Mouse (Mus musculus) cortical plate, adult 2 months (tissue): ENCODE measurements around the gene Nudt13. TPM values are rescaled to one million over a fixed set of nuclear protein-coding genes. Genes with fewer than 3 reads are reported as not detected.

Experiments
- H3K27ac ChIP-seq: fragments of 200-500 bp; 2 replicates; pipeline ENCODE4 v1.5.1; 2012; ENCODE audit warnings: low read length, control low read depth, inconsistent platforms; ENCODE audit not compliant: insufficient read depth
- H3K4me1 ChIP-seq: fragments of 200-500 bp; 2 replicates; pipeline ENCODE4 v1.6.1; 2011; ENCODE audit warnings: low read length; ENCODE audit not compliant: control insufficient read depth, insufficient read depth
- H3K4me3 ChIP-seq: fragments of 200-500 bp; 2 replicates; pipeline ENCODE4 v1.5.1; 2011; ENCODE audit warnings: mild to moderate bottlenecking, low read length, control low read depth; ENCODE audit not compliant: insufficient read depth
- CTCF ChIP-seq: fragments of 200-500 bp; IDR thresholded peaks from 2 replicates; pipeline ENCODE4 v1.5.1; 2011; ENCODE audit warnings: mild to moderate bottlenecking, control low read depth, low read length; ENCODE audit not compliant: insufficient read depth; ENCODE audit errors: extremely low read depth
- POLR2A ChIP-seq: fragments of 200-500 bp; IDR thresholded peaks from 2 replicates; pipeline ENCODE4 v1.6.1; 2011; ENCODE audit warnings: mild to moderate bottlenecking, low read length, control low read depth; ENCODE audit not compliant: insufficient read depth; ENCODE audit errors: extremely low read depth
- polyA plus RNA-seq: library from polyadenylated mRNA; depleted of rRNA; stranded (reverse); fragments of >200 nt; gene quantifications from 2 replicates; pipeline ENCODE4 v1.2.3, GENCODE M21; 2012; rRNA removed

Gene Nudt13
- polyA plus RNA-seq: 30.4 and 32.7 TPM in 2 replicates

DNA sequence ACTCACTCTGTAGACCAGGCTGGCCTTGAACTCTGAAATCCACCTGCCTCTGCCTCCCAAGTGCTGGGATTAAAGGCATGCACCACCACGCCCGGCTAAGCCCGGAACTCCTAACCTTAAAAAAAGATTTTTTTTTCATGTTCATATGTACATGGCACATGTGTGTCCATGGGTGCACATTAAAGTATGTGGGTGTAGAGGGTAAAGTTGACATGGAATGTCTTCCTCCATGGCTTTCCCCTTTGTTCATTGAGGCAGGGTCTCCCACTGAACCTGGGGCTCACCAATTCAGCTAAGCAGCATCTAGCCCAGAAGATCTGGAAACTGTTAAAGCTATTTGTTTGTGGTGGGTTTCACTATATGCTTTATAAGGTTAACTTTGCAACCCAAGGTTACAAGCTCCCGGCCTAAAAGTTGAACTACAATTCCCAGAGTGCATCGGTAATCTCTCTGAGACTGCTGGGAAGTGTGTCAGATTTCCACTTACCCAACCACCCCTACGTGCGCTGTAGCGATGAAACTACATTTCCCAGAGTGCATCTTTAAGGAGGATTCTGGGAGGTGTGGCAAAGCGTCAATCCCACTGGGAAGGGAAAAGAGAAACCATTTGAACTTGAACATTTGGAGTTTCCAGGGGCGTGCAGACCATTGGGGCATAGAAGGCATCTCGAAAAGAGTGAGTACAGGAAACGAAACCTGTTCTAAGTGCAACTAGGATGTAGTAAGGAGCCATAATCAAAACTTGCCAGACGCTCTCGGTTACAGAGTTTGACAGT is at the start of gene Nudt13:
Gene Nudt13, plus strand, starts transcription at position 581 of the 776 bp plus-strand sequence.
- H3K4me3 ChIP-seq: peak within 1 kb of the TSS; percentile 44
- no peak within 1 kb of the TSS for H3K27ac ChIP-seq
- peaks cover 4% of the 10 kb centered on the region for H3K4me1 ChIP-seq
- peak; percentile 59; the same call in 1 of the 2 replicates for TF ChIP-seq POLR2A
- TF ChIP-seq CTCF: no peak

- Histone ChIP-seq H3K4me3 (no peak overlapping the region), H3K27ac (no peak overlapping the region), H3K4me1 (no peaks in the 10 kb centered on the region)
- TF ChIP-seq CTCF (no peak), POLR2A (no peak)
These were observed 49.2 kb upstream of the Nudt13 start for GRCm38 (mm10) chr14:20245318-20245717.

DNA sequence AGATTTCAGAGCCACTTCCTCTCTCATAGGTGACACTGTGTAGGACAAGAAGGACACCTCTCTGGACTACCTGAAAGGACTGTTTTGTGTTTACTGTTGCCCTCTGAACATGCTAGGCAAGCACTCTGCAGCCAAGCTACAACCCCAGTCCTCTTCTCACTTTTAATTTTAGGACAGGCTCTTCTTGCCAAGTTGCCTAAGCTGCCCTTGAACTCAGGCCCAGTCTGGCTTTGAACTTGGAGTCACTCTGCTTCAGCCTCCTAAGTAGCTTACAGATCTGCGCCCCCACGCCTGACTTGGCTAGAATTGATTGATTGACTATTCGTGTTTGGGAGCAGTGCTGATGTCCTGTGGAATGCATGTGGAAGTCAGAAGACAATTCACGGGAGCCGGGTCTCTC is 48.6 kb upstream of the Nudt13 start:
- Histone ChIP-seq H3K4me1 (peaks cover 1% of the 10 kb centered on the region; the same call in 1 of the 2 replicates), H3K4me3 (no peak overlapping the region), H3K27ac (no peak overlapping the region)
- TF ChIP-seq CTCF (no peak), POLR2A (no peak)

DNA sequence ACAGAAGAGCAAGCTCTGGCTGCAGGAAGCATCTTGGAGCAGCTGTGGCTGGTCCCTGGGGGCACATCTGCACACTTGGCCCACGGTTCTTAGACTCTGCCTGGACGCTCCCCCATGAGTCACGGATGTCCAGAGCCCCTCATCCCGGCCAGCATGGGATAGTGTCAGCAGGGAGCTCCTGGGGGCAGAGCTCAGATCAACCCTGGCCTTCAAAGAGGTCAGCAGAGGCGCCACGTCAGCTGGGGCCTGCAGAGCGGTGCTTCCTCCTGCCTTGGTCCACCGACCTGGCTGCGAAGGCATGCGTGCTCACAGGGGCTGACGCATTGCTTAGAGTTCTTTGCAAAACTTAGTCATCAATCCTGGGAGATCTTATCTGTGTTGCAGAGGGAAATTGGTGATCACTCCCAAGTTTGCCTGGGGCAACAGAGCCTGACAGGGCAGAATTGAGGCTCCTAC is 47.7 kb upstream of the Nudt13 start:
- Histone ChIP-seq H3K27ac (no peak overlapping the region), H3K4me1 (peaks cover 1% of the 10 kb centered on the region; the same call in 1 of the 2 replicates), H3K4me3 (no peak overlapping the region)
- no peak for TF ChIP-seq POLR2A

DNA sequence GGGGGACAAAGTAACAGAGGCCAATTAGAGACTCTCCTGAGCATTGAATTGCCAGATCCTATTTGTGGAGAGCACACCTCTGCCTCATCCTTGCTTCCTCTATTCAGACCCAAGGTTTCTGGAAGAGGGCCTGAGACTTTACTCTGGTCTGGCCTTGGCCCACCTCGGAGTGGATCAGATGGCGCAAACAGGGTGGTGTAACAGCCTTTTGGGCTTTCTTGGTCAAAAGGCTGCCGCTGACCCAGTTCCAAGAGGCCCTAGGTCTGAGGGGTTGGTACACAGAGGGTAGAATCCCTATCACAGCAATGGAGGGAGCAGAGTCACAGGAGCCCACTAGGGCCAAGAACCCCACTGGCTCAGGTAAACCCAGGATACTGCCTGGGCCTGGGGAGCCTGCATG is 46.5 kb upstream of the Nudt13 start:
- no peak overlapping the region for H3K27ac ChIP-seq
- H3K4me1 ChIP-seq: peaks cover 1% of the 10 kb centered on the region; the same call in 1 of the 2 replicates
- TF ChIP-seq POLR2A: no peak
- TF ChIP-seq CTCF: no peak
- no peak overlapping the region for H3K4me3 ChIP-seq

- Histone ChIP-seq H3K4me3 (no peak overlapping the region), H3K27ac (no peak overlapping the region)
These were observed 44.0 kb upstream of the Nudt13 start for GRCm38 (mm10) chr14:20250237-20251171.

GRCm38 (mm10) chr14:20258185-20259113 is 36.0 kb upstream of the Nudt13 start:
- no peak overlapping the region for H3K4me3 ChIP-seq
- no peak overlapping the region for H3K27ac ChIP-seq
- no peaks in the 10 kb centered on the region for H3K4me1 ChIP-seq
- TF ChIP-seq CTCF (peak; percentile 98), POLR2A (no peak)

More at GRCm38 (mm10) chr14:20250237-20251171, 44.0 kb upstream of the Nudt13 start:
- no peak for TF ChIP-seq CTCF
- no peak for TF ChIP-seq POLR2A
- peaks cover 1% of the 10 kb centered on the region; the same call in 1 of the 2 replicates for H3K4me1 ChIP-seq

GRCm38 (mm10) chr14:20262346-20262745 is 32.2 kb upstream of the Nudt13 start:
- TF ChIP-seq POLR2A (no peak), CTCF (no peak)
- H3K27ac ChIP-seq: no peak overlapping the region
- H3K4me3 ChIP-seq: no peak overlapping the region
- no peaks in the 10 kb centered on the region for H3K4me1 ChIP-seq
